Comparison of ENCODE assay signal across 8 mouse cellular contexts in genomic region chr2:166729656-166730566, GRCm38 (mm10). TPM values are rescaled to one million over a fixed set of nuclear protein-coding genes. Genes with fewer than 3 reads are reported as not detected.
DNase-seq lines count a peak whose midpoint lies in the region; ATAC-seq and TF ChIP-seq lines count a peak whose summit lies in the region.

No protein-coding gene starts in this region.

- 0 out of 2 replicates have a peak overlapping the region, but pooled peaks have one; percentile 4 for H3K4me2 ChIP-seq in embryonic facial prominence, embryonic 15.5 days (replicated peaks)
- H3K4me2 ChIP-seq in heart, embryonic 14.5 days (ENCODE audit: low read length) = peak overlapping the region; percentile 29; the same call in 1 of the 2 replicates
- no peak overlapping the region for H3K4me2 ChIP-seq in kidney, embryonic 16.5 days (replicated peaks; ENCODE audit: low read depth, low read length)

- no peaks in the 10 kb centered on the region for H3K36me3 ChIP-seq in embryonic facial prominence, embryonic 15.5 days
- H3K36me3 ChIP-seq in heart, embryonic 14.5 days (ENCODE audit: control insufficient read depth, insufficient read depth, low read length) = no peaks in the 10 kb centered on the region
- H3K36me3 ChIP-seq in kidney, embryonic 16.5 days (ENCODE audit: insufficient read depth, low read length) = no peaks in the 10 kb centered on the region
- no peaks in the 10 kb centered on the region for H3K36me3 ChIP-seq in midbrain, embryonic 10.5 days

- DNase-seq in layer of hippocampus, adult 2 months (ENCODE audit: low spot score in 2 of 2) = no peak
- DNase-seq in layer of hippocampus, adult 18-20 months (ENCODE audit: low spot score in 2 of 2) = no peak
- DNase-seq in midbrain, embryonic 10.5 days (ENCODE audit: low spot score) = peak; percentile 54
- no peak for DNase-seq in cerebellum, postnatal 4 days (ENCODE audit: low spot score in 2 of 2)
- no peak for DNase-seq in spleen, postnatal 10 days (ENCODE audit: low spot score in 2 of 2)

- H3K27me3 ChIP-seq in embryonic facial prominence, embryonic 15.5 days = no peaks in the 10 kb centered on the region
- H3K27me3 ChIP-seq in heart, embryonic 14.5 days (ENCODE audit: control insufficient read depth, insufficient read depth, low read length) = no peaks in the 10 kb centered on the region
- H3K27me3 ChIP-seq in kidney, embryonic 16.5 days (ENCODE audit: insufficient read depth, low read length) = no peaks in the 10 kb centered on the region
- no peaks in the 10 kb centered on the region for H3K27me3 ChIP-seq in midbrain, embryonic 10.5 days (ENCODE audit: low read depth, poor library complexity, severe bottlenecking)

- peak overlapping the region; percentile 21; the same call in 1 of the 2 replicates for H3K27ac ChIP-seq in layer of hippocampus, adult 2 months
- H3K27ac ChIP-seq in embryonic facial prominence, embryonic 15.5 days (replicated peaks) = peak overlapping the region; percentile 75
- H3K27ac ChIP-seq in heart, embryonic 14.5 days (replicated peaks in 1 of 2; ENCODE audit: control insufficient read depth in 1 of 2, insufficient read depth in 1 of 2, low read depth in 2 of 2, low read length in 2 of 2) = peak overlapping the region; percentile 42 to 61; a peak in 3 of 4 replicates
- H3K27ac ChIP-seq in kidney, embryonic 16.5 days (ENCODE audit: low read length) = peak overlapping the region; percentile 70
- H3K27ac ChIP-seq in midbrain, embryonic 10.5 days (replicated peaks) = peak overlapping the region; percentile 86

- H3K9me3 ChIP-seq in embryonic facial prominence, embryonic 15.5 days (replicated peaks) = no peaks in the 10 kb centered on the region
- H3K9me3 ChIP-seq in heart, embryonic 14.5 days (ENCODE audit: control insufficient read depth, low read length) = no peaks in the 10 kb centered on the region
- no peaks in the 10 kb centered on the region for H3K9me3 ChIP-seq in kidney, embryonic 16.5 days (ENCODE audit: low read length)
- no peaks in the 10 kb centered on the region for H3K9me3 ChIP-seq in midbrain, embryonic 10.5 days (replicated peaks)

- no peak overlapping the region for H3K4me3 ChIP-seq in layer of hippocampus, adult 2 months
- H3K4me3 ChIP-seq in embryonic facial prominence, embryonic 15.5 days (replicated peaks) = no peak overlapping the region
- no peak overlapping the region for H3K4me3 ChIP-seq in heart, embryonic 14.5 days (ENCODE audit: control insufficient read depth in 1 of 2, insufficient read depth in 1 of 2, low read depth in 1 of 2, low read length in 2 of 2)
- H3K4me3 ChIP-seq in kidney, embryonic 16.5 days (ENCODE audit: low read length) = no peak overlapping the region
- H3K4me3 ChIP-seq in midbrain, embryonic 10.5 days = peak overlapping the region; percentile 10; the same call in 1 of the 2 replicates

- no peak for TF ChIP-seq CTCF in layer of hippocampus, adult 2 months (conservative IDR thresholded peaks at IDR 0.05)

- peaks cover 18% of the 10 kb centered on the region for H3K4me1 ChIP-seq in embryonic facial prominence, embryonic 15.5 days
- H3K4me1 ChIP-seq in heart, embryonic 14.5 days (ENCODE audit: control insufficient read depth in 2 of 2, insufficient read depth in 2 of 2, low read length in 2 of 2) = peaks cover 3 to 8% of the 10 kb centered on the region in 2 experiments; a peak in 2 of 4 replicates
- H3K4me1 ChIP-seq in kidney, embryonic 16.5 days (ENCODE audit: insufficient read depth, low read length) = peaks cover 8% of the 10 kb centered on the region; the same call in 1 of the 2 replicates
- H3K4me1 ChIP-seq in midbrain, embryonic 10.5 days = peaks cover 35% of the 10 kb centered on the region

- no peak overlapping the region for H3K9ac ChIP-seq in embryonic facial prominence, embryonic 15.5 days
- peak overlapping the region; percentile 25; the same call in 1 of the 2 replicates for H3K9ac ChIP-seq in heart, embryonic 14.5 days (ENCODE audit: low read length)
- H3K9ac ChIP-seq in kidney, embryonic 16.5 days (replicated peaks; ENCODE audit: low read length) = 0 out of 2 replicates have a peak overlapping the region, but pooled peaks have one; percentile 42

- 20% methylated on average over 19 of the region's 19 CpGs for WGBS in embryonic facial prominence, embryonic 15.5 days
- 35% methylated on average over 19 of the region's 19 CpGs for WGBS in heart, embryonic 14.5 days
- WGBS in kidney, embryonic 16.5 days = 26% methylated on average over 19 of the region's 19 CpGs
- 38% methylated on average over 19 of the region's 19 CpGs for WGBS in midbrain, embryonic 10.5 days

- ATAC-seq in embryonic facial prominence, embryonic 15.5 days (ENCODE audit: insufficient number of reproducible peaks, low FRiP score, low TSS enrichment, low read depth) = no peak
- ATAC-seq in heart, embryonic 14.5 days (ENCODE audit: insufficient number of reproducible peaks, insufficient read depth, low FRiP score, low read depth) = no peak
- ATAC-seq in kidney, embryonic 16.5 days (ENCODE audit: low FRiP score, low TSS enrichment) = no peak

RNA-seq across cellular contexts. Expression of gene Prex1, which starts 16.3 kb away (rescaled TPM):
- 10 to 100 TPM; 69.9 to 71.3 TPM for total RNA-seq in layer of hippocampus, adult 2 months (2021)
- 10 to 100 TPM; 67.8 to 68.8 TPM for total RNA-seq in layer of hippocampus, adult 18-20 months (2021)
- 25.5 and 28.0 TPM in 2 replicates for polyA plus RNA-seq in embryonic facial prominence, embryonic 15.5 days (2015; fragmentation: Nextera tagmentation; extraction: Ambion mirVana)
- 8.6 and 9.5 TPM in 2 replicates for polyA plus RNA-seq in heart, embryonic 14.5 days (2014; fragmentation: Nextera tagmentation; extraction: Ambion mirVana)
- 15.7 and 17.8 TPM in 2 replicates for polyA plus RNA-seq in kidney, embryonic 16.5 days (2015; fragmentation: Nextera tagmentation; extraction: Ambion mirVana)
- polyA plus RNA-seq in midbrain, embryonic 10.5 days (2016; fragmentation: Nextera tagmentation; extraction: Ambion mirVana) = 32.3 and 33.7 TPM in 2 replicates

Comparison
In these comparisons a context has a peak if more than half of its experiments do, and no peak if none do; other contexts are left out.
1. H3K27ac ChIP-seq: peak in every context shown above with its lines; median percentile 86 in midbrain, embryonic 10.5 days; 75 in embryonic facial prominence, embryonic 15.5 days; 70 in kidney, embryonic 16.5 days; 52 in heart, embryonic 14.5 days; 21 in layer of hippocampus, adult 2 months.